Mouse (Mus musculus) lung, embryonic 16.5 days (tissue): ENCODE data around the gene Cd3eap. TPM values are rescaled to one million over a fixed set of nuclear protein-coding genes. Genes with fewer than 3 reads are reported as not detected.

Source experiments
- ATAC-seq: fragments of 200-750 bp; cut with Nextera tagmentation; 2 replicates; pipeline ENCODE4 v1.8.0; 2017; ENCODE audit warnings: low read depth, mild to moderate bottlenecking, moderate library complexity
- H3K27ac ChIP-seq: fragments of 300-500 bp; sonication (generic); 2 replicates; pipeline ENCODE4 v1.5.1; 2014; ENCODE audit warnings: mild to moderate bottlenecking, control low read depth, low read length
- H3K27me3 ChIP-seq: fragments of 300-500 bp; sonication (generic); 2 replicates; pipeline ENCODE4 v1.6.1; 2014; ENCODE audit warnings: low read depth, low read length, mixed read lengths; ENCODE audit not compliant: control insufficient read depth, insufficient read depth
- H3K36me3 ChIP-seq: fragments of 300-500 bp; sonication (generic); 2 replicates; pipeline ENCODE4 v1.6.1; 2014; ENCODE audit warnings: low read length; ENCODE audit not compliant: control insufficient read depth, insufficient read depth
- H3K4me1 ChIP-seq: fragments of 300-500 bp; sonication (generic); replicated peaks from 2 replicates; pipeline ENCODE4 v1.6.1; 2014; ENCODE audit warnings: low read length, mixed read lengths; ENCODE audit not compliant: control insufficient read depth, insufficient read depth
- H3K4me2 ChIP-seq: fragments of 300-500 bp; sonication (generic); 2 replicates; pipeline ENCODE4 v1.6.1; 2014; ENCODE audit warnings: low read depth, low read length, control low read depth
- H3K4me3 ChIP-seq: fragments of 300-500 bp; sonication (generic); 2 replicates; pipeline ENCODE4 v1.5.1; 2014; ENCODE audit warnings: mild to moderate bottlenecking, low read length, control low read depth
- H3K9ac ChIP-seq: fragments of 300-500 bp; sonication (generic); 2 replicates; pipeline ENCODE4 v1.6.1; 2014; ENCODE audit warnings: low read length, control low read depth
- H3K9me3 ChIP-seq: fragments of 300-500 bp; sonication (generic); 2 replicates; pipeline ENCODE4 v1.6.1; 2016; ENCODE audit warnings: low read length; ENCODE audit not compliant: control insufficient read depth
- WGBS: fragments of 180-500 bp; shearing (Covaris S2); extraction: QIAGEN DNeasy Blood & Tissue Kit; methylation state at CpG from one replicate; pipeline ENCODE4 v1.1.7; 2014; 5-methylcytosine and 5-hydroxymethylcytosine counted together
- polyA plus RNA-seq: library from polyadenylated mRNA; unstranded; fragments of >200 nt; fragmentation: Nextera tagmentation; extraction: Ambion mirVana; gene quantifications from 2 replicates; pipeline ENCODE4 v1.2.1, GENCODE M21; 2015

Cd3eap gene
- polyA plus RNA-seq, 1 experiment from 2014 or later = 17.2 TPM

GRCm38 (mm10) chr7:19356311-19356710, 3.0 kb downstream of the Cd3eap start:
- peaks cover 14% of the 10 kb centered on the region for H3K36me3 ChIP-seq
- H3K9ac ChIP-seq = no peak overlapping the region
- H3K27ac ChIP-seq = no peak overlapping the region
- peaks cover 3% of the 10 kb centered on the region for H3K4me1 ChIP-seq
- ATAC-seq = no peak
- H3K27me3 ChIP-seq = no peaks in the 10 kb centered on the region
- WGBS = 75% methylated on average over 10 of the region's 10 CpGs
- no peaks in the 10 kb centered on the region for H3K9me3 ChIP-seq
- H3K4me3 ChIP-seq = no peak overlapping the region
- H3K4me2 ChIP-seq = no peak overlapping the region

GRCm38 (mm10) chr7:19354991-19355390, 4.3 kb downstream of the Cd3eap start:
- peaks cover 18% of the 10 kb centered on the region for H3K36me3 ChIP-seq
- no peak overlapping the region for H3K9ac ChIP-seq
- H3K4me3 ChIP-seq = no peak overlapping the region
- H3K4me1 ChIP-seq = peaks cover 2% of the 10 kb centered on the region; the same call in 1 of the 2 replicates
- H3K9me3 ChIP-seq = no peaks in the 10 kb centered on the region
- no peak overlapping the region for H3K4me2 ChIP-seq
- ATAC-seq = no peak
- 87% methylated on average over 5 of the region's 5 CpGs for WGBS
- no peaks in the 10 kb centered on the region for H3K27me3 ChIP-seq
- no peak overlapping the region for H3K27ac ChIP-seq

- Histone ChIP-seq H3K27ac (no peak overlapping the region), H3K9me3 (no peaks in the 10 kb centered on the region), H3K27me3 (no peaks in the 10 kb centered on the region), H3K36me3 (peaks cover 24% of the 10 kb centered on the region), H3K9ac (no peak overlapping the region), H3K4me2 (no peak overlapping the region), H3K4me3 (no peak overlapping the region), H3K4me1 (peaks cover 5% of the 10 kb centered on the region)
- 95% methylated on average over 8 of the region's 8 CpGs for WGBS
- no peak for ATAC-seq
Observed at GRCm38 (mm10) chr7:19350221-19350620, 9.1 kb downstream of the Cd3eap start.

- H3K36me3 ChIP-seq = peaks cover 24% of the 10 kb centered on the region
- peaks cover 9% of the 10 kb centered on the region for H3K4me1 ChIP-seq
- ATAC-seq = no peak
- 81% methylated on average over 13 of the region's 13 CpGs for WGBS
- no peak overlapping the region for H3K4me2 ChIP-seq
- no peak overlapping the region for H3K9ac ChIP-seq
- no peaks in the 10 kb centered on the region for H3K9me3 ChIP-seq
- no peak overlapping the region for H3K4me3 ChIP-seq
- no peak overlapping the region for H3K27ac ChIP-seq
- no peaks in the 10 kb centered on the region for H3K27me3 ChIP-seq
Observed at GRCm38 (mm10) chr7:19349188-19349915, 9.9 kb downstream of the Cd3eap start.

- Histone ChIP-seq H3K9me3 (no peaks in the 10 kb centered on the region), H3K9ac (peak overlapping the region; percentile 86), H3K4me2 (peak overlapping the region; percentile 91), H3K4me1 (peaks cover 28% of the 10 kb centered on the region), H3K36me3 (peaks cover 9% of the 10 kb centered on the region; the same call in 1 of the 2 replicates), H3K4me3 (peak overlapping the region; percentile 87), H3K27ac (peak overlapping the region; percentile 94), H3K27me3 (peaks cover 11% of the 10 kb centered on the region)
- ATAC-seq = peak; percentile 93
- 0% methylated on average over 31 of the region's 31 CpGs for WGBS
Observed at GRCm38 (mm10) chr7:19344938-19345471, 14.3 kb downstream of the Cd3eap start.

- peak within 1 kb of the TSS; percentile 86 for H3K9ac ChIP-seq
- WGBS = 19% methylated on average over 12 of the region's 12 CpGs
- no peaks in the 10 kb centered on the region for H3K9me3 ChIP-seq
- H3K27ac ChIP-seq = peak within 1 kb of the TSS; percentile 94
- H3K36me3 ChIP-seq = peaks cover 9% of the 10 kb centered on the region; the same call in 1 of the 2 replicates
- peaks cover 11% of the 10 kb centered on the region for H3K27me3 ChIP-seq
- peaks cover 28% of the 10 kb centered on the region for H3K4me1 ChIP-seq
- peak within 1 kb of the TSS; percentile 87 for H3K4me3 ChIP-seq
- ATAC-seq = no peak
- H3K4me2 ChIP-seq = peak within 1 kb of the TSS; percentile 91
Observed at GRCm38 (mm10) chr7:19344237-19344847, 14.9 kb downstream of the Cd3eap start, which contains the start of gene Ercc1. Ercc1 (plus strand) TSS chr7:19344778.

- no peaks in the 10 kb centered on the region for H3K9me3 ChIP-seq
- H3K9ac ChIP-seq = no peak overlapping the region
- no peak overlapping the region for H3K4me3 ChIP-seq
- peaks cover 31% of the 10 kb centered on the region for H3K4me1 ChIP-seq
- peaks cover under 1% of the 10 kb centered on the region; the same call in 1 of the 2 replicates for H3K36me3 ChIP-seq
- H3K27me3 ChIP-seq = peaks cover 11% of the 10 kb centered on the region
- ATAC-seq = no peak
- no peak overlapping the region for H3K27ac ChIP-seq
- H3K4me2 ChIP-seq = peak overlapping the region; percentile 94; the same call in 1 of the 2 replicates
- 1% methylated on average over 11 of the region's 11 CpGs for WGBS
Observed at GRCm38 (mm10) chr7:19343210-19343808, 16.0 kb downstream of the Cd3eap start.

- Histone ChIP-seq H3K4me1 (peaks cover 31% of the 10 kb centered on the region), H3K27ac (peak overlapping the region; percentile 45; the same call in 1 of the 2 replicates), H3K4me2 (peak overlapping the region; percentile 94), H3K36me3 (no peaks in the 10 kb centered on the region), H3K9me3 (no peaks in the 10 kb centered on the region), H3K9ac (peak overlapping the region; percentile 67), H3K4me3 (peak overlapping the region; percentile 55), H3K27me3 (peaks cover 11% of the 10 kb centered on the region)
- 0% methylated on average over 27 of the region's 27 CpGs for WGBS
- ATAC-seq = no peak
Observed at GRCm38 (mm10) chr7:19342481-19343027, 16.7 kb downstream of the Cd3eap start.
